Mouse (Mus musculus) embryonic facial prominence, embryonic 13.5 days (tissue): ENCODE results near the gene Tuba3a. TPM values are rescaled to one million over a fixed set of nuclear protein-coding genes. Genes with fewer than 3 reads are reported as not detected.

Experiments used
- ATAC-seq: fragments of 200-750 bp; cut with Nextera tagmentation; 2 replicates; pipeline ENCODE4 v1.8.0; 2017; ENCODE audit warnings: low read depth; ENCODE audit not compliant: insufficient number of reproducible peaks, insufficient read depth, low FRiP score, low TSS enrichment
- H3K27ac ChIP-seq: fragments of 300-500 bp; sonication (generic); 2 replicates; pipeline ENCODE4 v1.5.1; 2015; ENCODE audit warnings: moderate library complexity, mild to moderate bottlenecking, inconsistent platforms
- H3K27me3 ChIP-seq: fragments of 300-500 bp; sonication (generic); 2 replicates; pipeline ENCODE4 v1.6.1; 2015; ENCODE audit warnings: mild to moderate bottlenecking, inconsistent platforms
- H3K36me3 ChIP-seq: fragments of 300-500 bp; sonication (generic); 2 replicates; pipeline ENCODE4 v1.6.1; 2015; ENCODE audit warnings: mild to moderate bottlenecking, inconsistent platforms
- H3K4me1 ChIP-seq: fragments of 300-500 bp; sonication (generic); 2 replicates; pipeline ENCODE4 v1.6.1; 2015; ENCODE audit warnings: inconsistent platforms
- H3K4me2 ChIP-seq: fragments of 300-500 bp; sonication (generic); 2 replicates; pipeline ENCODE4 v1.6.1; 2015; ENCODE audit warnings: moderate library complexity, mild to moderate bottlenecking, inconsistent platforms
- H3K4me3 ChIP-seq: fragments of 300-500 bp; sonication (generic); 2 replicates; pipeline ENCODE4 v1.5.1; 2015; ENCODE audit warnings: mild to moderate bottlenecking, inconsistent platforms
- H3K9ac ChIP-seq: fragments of 300-500 bp; sonication (generic); 2 replicates; pipeline ENCODE4 v1.6.1; 2015; ENCODE audit warnings: mild to moderate bottlenecking, inconsistent platforms
- H3K9me3 ChIP-seq: fragments of 300-500 bp; sonication (generic); 2 replicates; pipeline ENCODE4 v1.6.1; 2016; ENCODE audit warnings: inconsistent platforms
- WGBS: fragments of 180-500 bp; shearing (Covaris S2); methylation state at CpG from one replicate; pipeline ENCODE4 v1.1.7; 2015; ENCODE audit warnings: mixed read lengths; 5-methylcytosine and 5-hydroxymethylcytosine counted together
- polyA plus RNA-seq: library from polyadenylated mRNA; unstranded; fragments of >200 nt; fragmentation: Nextera tagmentation; extraction: Ambion mirVana; gene quantifications from 2 replicates; pipeline ENCODE4 v1.2.1, GENCODE M21; 2015

Gene Tuba3a
- polyA plus RNA-seq, 1 experiment from 2014 or later: 0.22 TPM

DNA sequence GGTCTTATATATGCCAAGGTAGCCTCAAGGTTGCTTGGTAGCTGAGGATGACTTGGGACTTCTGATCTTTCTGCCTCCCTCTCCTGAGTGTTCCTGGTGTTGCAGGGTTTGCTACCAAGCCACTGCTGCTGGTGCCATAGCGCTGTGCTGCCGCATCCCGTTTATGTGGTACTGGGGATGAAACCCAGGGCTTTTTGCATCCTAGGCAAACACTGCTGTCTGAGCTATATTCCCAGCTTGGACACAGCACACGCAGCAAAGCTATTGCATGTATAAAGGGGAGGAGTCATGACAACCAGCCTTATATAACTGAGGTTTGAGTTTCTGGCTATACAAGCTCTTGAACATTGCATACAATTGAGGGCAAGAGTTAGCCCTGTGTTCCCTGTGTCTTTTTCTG is 48.4 kb downstream of the Tuba3a start:
- no peak overlapping the region for H3K4me2 ChIP-seq
- H3K4me1 ChIP-seq: peaks cover 6% of the 10 kb centered on the region
- H3K9me3 ChIP-seq: no peaks in the 10 kb centered on the region
- H3K27ac ChIP-seq: no peak overlapping the region
- no peaks in the 10 kb centered on the region for H3K36me3 ChIP-seq
- ATAC-seq: no peak
- no peak overlapping the region for H3K4me3 ChIP-seq
- 80% methylated on average over 4 of the region's 4 CpGs for WGBS
- no peaks in the 10 kb centered on the region for H3K27me3 ChIP-seq
- H3K9ac ChIP-seq: no peak overlapping the region

DNA sequence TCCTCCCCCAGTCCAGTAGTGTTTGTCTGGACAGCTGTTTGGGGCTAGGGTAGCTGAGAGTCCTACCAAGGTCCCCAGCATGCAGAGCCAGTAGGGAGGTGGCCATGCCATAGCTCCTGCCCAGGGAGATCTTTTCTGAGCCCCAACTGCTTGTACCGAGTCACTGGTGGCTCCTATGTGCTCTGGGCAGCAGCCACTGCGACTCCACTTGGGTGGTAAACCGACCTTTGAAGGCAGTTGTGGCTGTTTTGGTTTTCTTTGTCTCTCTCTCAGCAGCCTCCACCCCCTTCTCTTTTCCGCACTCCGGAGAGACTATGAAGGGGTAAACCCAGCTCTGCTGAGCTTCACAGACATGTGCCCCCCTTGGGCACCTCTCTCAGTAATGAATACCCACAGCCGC is 49.1 kb downstream of the Tuba3a start, which contains the start of gene Cd27:
Gene Cd27 (minus strand): TSS at position 229 of the 400 bp plus-strand sequence.
- H3K36me3 ChIP-seq: no peaks in the 10 kb centered on the region
- H3K4me1 ChIP-seq: peaks cover 12% of the 10 kb centered on the region
- ATAC-seq: no peak
- no peaks in the 10 kb centered on the region for H3K9me3 ChIP-seq
- H3K4me2 ChIP-seq: no peak within 1 kb of the TSS
- no peak within 1 kb of the TSS for H3K27ac ChIP-seq
- no peaks in the 10 kb centered on the region for H3K27me3 ChIP-seq
- 0 out of 2 replicates have a peak within 1 kb of the TSS, but pooled peaks have one; percentile 41 for H3K9ac ChIP-seq
- 26% methylated on average over 6 of the region's 6 CpGs for WGBS
- H3K4me3 ChIP-seq: no peak within 1 kb of the TSS

DNA sequence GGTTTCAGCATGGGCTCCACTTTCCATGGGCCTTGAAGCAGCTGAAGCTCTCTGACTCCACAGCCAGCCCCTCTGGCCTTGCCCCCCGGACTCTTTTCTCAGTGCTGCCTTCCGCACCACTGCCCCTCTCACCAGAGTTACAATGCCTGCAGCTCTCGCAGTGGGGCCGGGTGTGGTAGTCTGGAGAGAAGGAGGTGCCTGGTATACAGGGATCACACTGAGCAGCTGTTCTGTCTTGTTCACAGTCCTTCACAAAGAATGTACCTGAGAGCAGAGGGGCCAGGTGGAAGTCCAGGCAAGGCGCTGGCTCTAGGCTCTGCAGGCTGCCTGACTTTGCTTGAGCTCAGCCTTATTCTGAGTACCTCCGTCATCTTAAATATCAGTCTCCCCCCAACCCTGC is 49.5 kb downstream of the Tuba3a start:
- ATAC-seq: no peak
- H3K4me3 ChIP-seq: no peak overlapping the region
- H3K27me3 ChIP-seq: no peaks in the 10 kb centered on the region
- 0 out of 2 replicates have a peak overlapping the region, but pooled peaks have one; percentile 41 for H3K9ac ChIP-seq
- no peak overlapping the region for H3K4me2 ChIP-seq
- no peaks in the 10 kb centered on the region for H3K36me3 ChIP-seq
- H3K27ac ChIP-seq: no peak overlapping the region
- peaks cover 16% of the 10 kb centered on the region for H3K4me1 ChIP-seq
- 63% methylated on average over 6 of the region's 6 CpGs for WGBS
- no peaks in the 10 kb centered on the region for H3K9me3 ChIP-seq

DNA sequence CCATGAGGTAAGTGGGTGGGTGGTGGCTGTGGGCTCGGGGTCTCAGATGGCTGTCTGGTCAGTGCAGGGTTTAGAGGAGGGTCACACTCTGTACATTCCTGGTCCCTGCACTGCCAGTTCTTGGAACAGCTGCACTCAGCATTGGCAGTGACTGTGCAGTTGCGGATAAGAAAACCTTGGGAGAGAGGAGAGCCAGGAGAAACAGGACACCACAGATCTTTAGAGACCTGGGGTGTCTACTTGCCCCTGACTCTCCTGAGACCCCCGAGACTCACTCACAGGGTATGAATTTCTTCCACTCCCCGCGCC is 51.4 kb downstream of the Tuba3a start:
- Histone ChIP-seq H3K27me3 (no peaks in the 10 kb centered on the region), H3K4me2 (no peak overlapping the region), H3K4me1 (peaks cover 24% of the 10 kb centered on the region), H3K9ac (no peak overlapping the region), H3K4me3 (no peak overlapping the region), H3K27ac (no peak overlapping the region), H3K9me3 (no peaks in the 10 kb centered on the region), H3K36me3 (no peaks in the 10 kb centered on the region)
- ATAC-seq: no peak
- 56% methylated on average over 5 of the region's 5 CpGs for WGBS

DNA sequence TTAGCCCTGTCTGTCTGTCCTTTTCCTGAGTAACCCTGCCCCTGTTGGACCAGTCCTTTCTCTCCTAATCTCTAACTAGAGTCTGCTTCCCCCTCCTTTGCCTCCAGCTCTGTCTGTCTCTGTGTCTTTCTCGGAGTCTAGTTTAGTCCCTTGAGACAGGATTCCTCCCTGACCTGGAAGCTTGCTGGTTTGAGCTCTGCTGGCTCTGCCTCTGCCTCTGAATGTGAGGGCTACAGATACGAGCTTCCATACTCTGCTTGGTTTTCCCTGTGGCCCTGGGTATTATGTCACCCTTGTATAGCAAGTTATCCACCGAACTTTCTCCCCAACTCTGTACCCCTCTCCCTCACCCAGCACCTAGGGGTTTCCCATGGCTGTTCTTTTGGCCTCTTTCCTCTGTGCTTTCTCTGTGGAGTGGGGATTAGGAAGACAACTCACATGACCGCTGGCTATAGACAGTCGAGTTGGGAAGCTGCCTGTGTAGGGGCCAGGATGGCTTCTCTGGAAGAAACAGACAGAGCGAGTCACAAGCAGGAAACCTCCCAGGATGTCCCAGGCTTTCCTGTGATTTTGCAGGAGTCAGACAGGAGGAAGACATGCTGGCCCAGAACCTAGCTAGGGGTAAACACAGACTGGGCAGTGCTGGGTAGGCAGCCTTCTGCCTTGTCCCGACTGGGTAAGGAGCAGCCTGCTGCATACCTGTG is 51.9 kb downstream of the Tuba3a start:
- Histone ChIP-seq H3K4me2 (no peak overlapping the region), H3K9ac (no peak overlapping the region), H3K36me3 (no peaks in the 10 kb centered on the region), H3K27ac (no peak overlapping the region), H3K27me3 (no peaks in the 10 kb centered on the region), H3K9me3 (no peaks in the 10 kb centered on the region), H3K4me3 (no peak overlapping the region), H3K4me1 (peaks cover 24% of the 10 kb centered on the region)
- ATAC-seq: no peak
- 50% methylated on average over 7 of the region's 7 CpGs for WGBS

DNA sequence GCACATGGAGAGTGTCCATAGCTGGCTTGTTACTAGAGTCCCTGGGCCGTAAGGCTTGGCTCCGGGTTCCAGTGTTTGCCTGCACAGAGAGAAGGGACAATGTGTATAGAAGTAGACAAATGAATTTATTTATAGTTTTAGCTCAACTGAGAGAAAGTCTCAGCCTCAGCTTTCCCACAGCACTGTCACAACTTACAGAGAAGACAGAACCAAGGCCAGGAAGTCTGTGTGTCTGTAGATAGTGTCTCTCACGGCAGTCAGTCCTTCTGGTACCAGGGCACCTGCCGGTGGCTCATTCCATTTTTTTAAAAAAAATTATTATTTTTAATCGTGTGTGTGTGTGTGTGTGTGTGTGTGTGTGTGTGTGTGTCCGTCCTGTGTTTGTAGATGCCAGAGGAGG is 53.3 kb downstream of the Tuba3a start:
- H3K9me3 ChIP-seq: no peaks in the 10 kb centered on the region
- peaks cover 24% of the 10 kb centered on the region for H3K4me1 ChIP-seq
- H3K4me2 ChIP-seq: peak overlapping the region; percentile 92; the same call in 1 of the 2 replicates
- no peaks in the 10 kb centered on the region for H3K27me3 ChIP-seq
- no peak for ATAC-seq
- WGBS: 77% methylated on average over 6 of the region's 6 CpGs
- no peaks in the 10 kb centered on the region for H3K36me3 ChIP-seq
- no peak overlapping the region for H3K27ac ChIP-seq
- H3K4me3 ChIP-seq: no peak overlapping the region; the same call in 1 of the 2 replicates
- H3K9ac ChIP-seq: no peak overlapping the region

DNA sequence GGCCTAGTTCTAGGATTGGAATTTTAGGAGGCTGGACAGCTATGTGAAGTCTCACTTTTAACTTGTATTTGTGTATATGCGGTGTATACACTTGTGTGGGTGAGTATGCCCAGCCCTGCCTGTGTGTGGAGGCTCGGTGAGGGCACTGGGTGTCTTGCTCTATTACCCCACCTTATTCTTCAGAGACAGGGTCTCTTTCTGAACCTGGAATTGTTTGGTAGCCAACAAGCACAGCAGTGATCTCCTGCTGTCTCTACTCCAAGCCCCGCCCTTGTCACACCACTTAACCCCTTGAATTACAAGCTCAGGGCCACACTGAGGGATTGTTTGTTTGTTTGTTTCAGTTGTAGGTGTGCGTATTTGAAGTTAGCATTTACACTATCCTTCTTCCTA is 53.8 kb downstream of the Tuba3a start:
- Histone ChIP-seq H3K4me1 (peaks cover 24% of the 10 kb centered on the region), H3K4me2 (peak overlapping the region; percentile 92), H3K9ac (peak overlapping the region; percentile 76), H3K27ac (0 out of 2 replicates have a peak overlapping the region, but pooled peaks have one; percentile 77), H3K36me3 (no peaks in the 10 kb centered on the region), H3K27me3 (no peaks in the 10 kb centered on the region), H3K9me3 (no peaks in the 10 kb centered on the region), H3K4me3 (peak overlapping the region; percentile 52)
- WGBS: 59% methylated on average over 4 of the region's 4 CpGs
- ATAC-seq: no peak

DNA sequence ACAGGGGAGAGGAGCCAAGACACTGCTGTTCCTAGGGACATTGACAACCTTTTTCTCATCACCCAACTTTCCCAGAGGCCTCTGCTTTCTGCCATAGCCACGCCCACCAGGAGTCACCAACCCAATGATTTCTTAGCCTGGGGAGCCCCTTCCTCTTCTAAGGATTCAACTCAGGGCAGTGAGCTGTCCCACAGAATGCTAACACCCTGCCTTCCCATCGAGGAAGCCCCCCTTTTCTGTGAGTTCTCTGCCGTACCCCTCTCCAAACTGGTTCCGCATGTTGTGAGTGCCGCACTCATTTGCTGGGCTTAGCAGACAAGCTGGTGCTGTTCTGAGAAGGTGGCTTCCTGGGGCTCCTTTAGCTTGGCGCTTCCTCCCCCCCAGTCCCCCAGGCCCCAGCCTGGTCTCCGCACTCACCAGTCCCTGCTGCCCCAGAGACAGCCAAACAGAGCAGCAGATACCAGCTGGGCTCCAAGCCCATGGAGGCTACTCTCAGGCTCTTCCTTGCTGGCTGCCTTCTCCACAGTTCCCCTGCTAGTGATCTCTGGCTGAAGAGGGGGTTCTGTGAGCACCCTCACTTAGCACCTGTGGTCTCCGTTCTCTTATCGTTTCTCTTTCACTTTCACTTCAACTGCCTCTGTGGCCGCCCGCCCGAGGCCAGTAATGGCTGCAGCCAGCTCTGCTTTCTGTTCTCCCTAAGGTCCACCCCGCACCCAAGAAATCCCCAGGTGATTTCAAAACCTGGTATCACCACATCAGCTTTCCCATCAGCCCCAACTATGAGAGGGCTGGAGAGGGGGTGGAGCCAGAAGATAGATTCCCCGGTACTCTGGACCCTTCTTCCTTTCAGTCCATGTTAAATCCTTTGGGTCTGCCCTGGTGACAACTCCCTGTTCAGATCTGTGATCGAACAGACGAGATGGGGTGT is 54.5 kb downstream of the Tuba3a start, which contains the start of gene Tapbpl:
Gene Tapbpl (minus strand): TSS at position 744 of the 928 bp plus-strand sequence.
- Histone ChIP-seq H3K27me3 (no peaks in the 10 kb centered on the region), H3K9me3 (no peaks in the 10 kb centered on the region), H3K36me3 (no peaks in the 10 kb centered on the region), H3K4me1 (peaks cover 19% of the 10 kb centered on the region), H3K27ac (peak within 1 kb of the TSS; percentile 77), H3K4me3 (peak within 1 kb of the TSS; percentile 52), H3K9ac (peak within 1 kb of the TSS; percentile 76), H3K4me2 (peak within 1 kb of the TSS; percentile 92)
- WGBS: 8% methylated on average over 16 of the region's 16 CpGs
- ATAC-seq: no peak; the same call in 1 of the 2 replicates

DNA sequence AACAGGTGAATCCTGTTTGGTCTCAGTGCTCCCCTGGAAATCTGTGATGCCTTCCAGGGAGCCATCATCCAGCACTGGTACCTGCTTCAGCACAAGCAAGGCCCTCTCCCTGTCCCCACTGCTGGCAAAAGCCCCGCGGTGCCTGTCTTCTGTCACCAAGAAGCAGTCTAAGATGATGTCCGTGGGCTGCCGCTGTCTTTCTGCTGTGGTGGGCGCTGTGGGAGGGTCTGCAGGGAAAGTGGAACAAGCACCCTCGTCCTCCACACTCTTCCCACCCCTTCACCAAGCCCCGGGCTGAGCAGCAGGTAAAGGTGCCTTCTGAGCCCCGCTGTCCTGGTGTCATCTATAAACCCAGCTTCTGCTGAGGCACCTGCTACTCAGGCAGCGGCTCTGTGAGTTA is 55.3 kb downstream of the Tuba3a start:
- H3K4me1 ChIP-seq: peaks cover 18% of the 10 kb centered on the region
- no peak for ATAC-seq
- H3K4me3 ChIP-seq: 0 out of 2 replicates have a peak overlapping the region, but pooled peaks have one; percentile 52
- no peak overlapping the region for H3K9ac ChIP-seq
- H3K27ac ChIP-seq: no peak overlapping the region
- no peaks in the 10 kb centered on the region for H3K36me3 ChIP-seq
- no peaks in the 10 kb centered on the region for H3K9me3 ChIP-seq
- no peaks in the 10 kb centered on the region for H3K27me3 ChIP-seq
- WGBS: 63% methylated on average over 9 of the region's 9 CpGs
- peak overlapping the region; percentile 92 for H3K4me2 ChIP-seq
